Mouse (Mus musculus): Measurements from ENCODE around the gene Ell3. TPM values are rescaled to one million over a fixed set of nuclear protein-coding genes. Genes with fewer than 3 reads are reported as not detected.

The Ell3 gene
- polyA plus RNA-seq, 1 experiment from 2014 or later: 8.5 TPM

DNA sequence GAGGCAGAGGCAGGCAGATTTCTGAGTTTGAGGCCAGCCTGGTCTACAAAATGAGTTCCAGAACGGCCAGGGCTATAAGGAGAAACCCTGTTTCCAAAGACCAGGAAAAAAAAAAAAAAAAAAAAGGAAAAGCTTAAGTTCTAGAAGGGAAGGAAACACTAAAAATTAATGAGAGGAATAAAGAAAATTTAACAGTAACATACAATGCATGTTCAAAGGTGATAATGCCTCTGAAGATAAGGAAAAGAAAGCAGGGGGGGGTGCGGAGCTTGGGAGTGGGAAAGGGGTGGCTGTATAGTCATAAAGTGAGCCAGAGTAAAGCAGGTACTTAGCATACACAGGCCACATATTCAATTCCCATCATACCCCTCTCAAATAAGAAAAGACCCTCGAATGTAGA lies 1.0 kb upstream of the Ell3 start:
- Histone ChIP-seq H3K9ac (no peak overlapping the region), H3K27ac (no peak overlapping the region), H3K36me3 (no peaks in the 10 kb centered on the region), H3K9me3 (no peaks in the 10 kb centered on the region), H3K27me3 (replicated peaks) (0 out of 2 replicates have a peak, but pooled peaks cover 3% of the 10 kb centered on the region), H3K4me1 (replicated peaks) (peaks cover 17% of the 10 kb centered on the region; the same call in 1 of the 2 replicates), H3K4me2 (replicated peaks) (no peak overlapping the region), H3K4me3 (replicated peaks) (no peak overlapping the region)
- ATAC-seq: no peak
- 86% methylated on average over 3 of the region's 3 CpGs for WGBS

DNA sequence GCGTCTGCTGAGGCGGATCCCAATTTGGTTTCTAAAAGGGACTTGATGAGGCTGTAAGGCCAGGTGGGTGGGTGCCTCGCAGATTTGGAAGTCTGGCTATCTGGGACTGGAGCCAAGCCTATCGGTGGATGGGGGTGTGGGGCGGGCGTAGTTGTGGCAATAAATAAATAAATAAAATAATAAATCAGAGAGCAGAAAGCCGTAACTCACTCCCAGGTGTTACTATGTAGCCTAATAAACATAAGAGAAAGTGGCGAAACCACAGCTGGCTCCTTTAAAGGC lies 1.1 kb downstream of the Ell3 start:
- H3K9ac ChIP-seq: peak overlapping the region; percentile 43
- H3K4me1 ChIP-seq (replicated peaks): peaks cover 15% of the 10 kb centered on the region; the same call in 1 of the 2 replicates
- H3K36me3 ChIP-seq: peaks cover 7% of the 10 kb centered on the region; the same call in 1 of the 2 replicates
- no peak overlapping the region for H3K27ac ChIP-seq
- H3K4me3 ChIP-seq (replicated peaks): peak overlapping the region; percentile 47
- H3K27me3 ChIP-seq (replicated peaks): 0 out of 2 replicates have a peak, but pooled peaks cover 3% of the 10 kb centered on the region
- no peaks in the 10 kb centered on the region for H3K9me3 ChIP-seq
- 9% methylated on average over 8 of the region's 8 CpGs for WGBS
- H3K4me2 ChIP-seq (replicated peaks): peak overlapping the region; percentile 91
- ATAC-seq: peak; percentile 7; the same call in 1 of the 2 replicates

- peak overlapping the region; percentile 43 for H3K9ac ChIP-seq
- H3K27me3 ChIP-seq (replicated peaks): 0 out of 2 replicates have a peak, but pooled peaks cover 3% of the 10 kb centered on the region
- H3K4me1 ChIP-seq (replicated peaks): peaks cover 11% of the 10 kb centered on the region; the same call in 1 of the 2 replicates
- H3K4me3 ChIP-seq (replicated peaks): peak overlapping the region; percentile 47
- ATAC-seq: peak; percentile 95
- no peaks in the 10 kb centered on the region for H3K9me3 ChIP-seq
- peak overlapping the region; percentile 91 for H3K4me2 ChIP-seq (replicated peaks)
- H3K36me3 ChIP-seq: peaks cover 10% of the 10 kb centered on the region; the same call in 1 of the 2 replicates
- no peak overlapping the region for H3K27ac ChIP-seq
- WGBS: under 1% methylated on average over 30 of the region's 30 CpGs
Measured at GRCm38 (mm10) chr2:121442259-121443067, 1.6 kb downstream of the Ell3 start.

GRCm38 (mm10) chr2:121441800-121442199 lies 2.3 kb downstream of the Ell3 start:
- H3K27me3 ChIP-seq (replicated peaks): 0 out of 2 replicates have a peak, but pooled peaks cover 3% of the 10 kb centered on the region
- H3K9ac ChIP-seq: peak overlapping the region; percentile 43
- H3K36me3 ChIP-seq: peaks cover 10% of the 10 kb centered on the region; the same call in 1 of the 2 replicates
- H3K4me1 ChIP-seq (replicated peaks): peaks cover 11% of the 10 kb centered on the region; the same call in 1 of the 2 replicates
- peak overlapping the region; percentile 91 for H3K4me2 ChIP-seq (replicated peaks)
- H3K9me3 ChIP-seq: no peaks in the 10 kb centered on the region
- ATAC-seq: 0 out of 2 replicates have a peak, but pooled peaks have one; percentile 7
- H3K4me3 ChIP-seq (replicated peaks): peak overlapping the region; percentile 47
- H3K27ac ChIP-seq: no peak overlapping the region
- 5% methylated on average over 11 of the region's 11 CpGs for WGBS

DNA sequence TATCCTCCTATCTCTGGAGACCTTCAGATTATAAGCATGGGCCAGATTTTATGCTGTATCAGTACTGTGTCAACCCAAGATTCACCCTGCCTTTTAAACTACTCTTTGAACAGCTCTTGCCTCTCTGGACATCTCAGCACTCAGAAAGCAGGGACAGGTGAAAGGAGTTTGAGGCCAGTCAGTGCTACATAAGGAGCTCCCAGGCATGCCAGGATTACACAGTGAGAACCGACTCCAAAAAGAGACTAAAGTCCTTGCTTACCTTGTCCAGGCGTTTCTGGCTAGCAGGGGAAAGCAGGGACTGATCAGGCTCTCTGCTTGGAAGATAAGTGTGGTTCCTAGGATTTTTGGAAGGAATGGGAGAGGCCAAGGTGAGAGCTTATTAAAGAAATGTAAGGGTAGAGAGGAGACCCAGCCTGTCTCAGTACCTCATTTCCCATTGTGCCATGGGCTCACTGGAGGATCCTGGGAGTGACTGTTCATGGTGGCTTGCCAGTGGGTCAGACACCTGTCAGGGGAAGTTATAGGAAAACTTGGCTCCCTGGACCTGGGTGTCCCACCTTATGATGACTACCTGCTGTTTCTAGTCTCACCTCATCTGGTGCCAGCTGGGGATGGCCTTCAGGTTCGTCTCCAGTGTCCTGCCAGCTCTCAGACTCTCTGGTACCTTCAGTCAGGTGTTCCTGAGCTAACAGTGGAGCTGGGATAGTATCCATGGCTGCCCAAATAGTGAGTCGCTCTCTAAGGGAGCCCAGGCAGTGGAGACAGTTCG lies 3.1 kb downstream of the Ell3 start:
- Histone ChIP-seq H3K4me3 (replicated peaks) (no peak overlapping the region), H3K4me1 (replicated peaks) (peaks cover 11% of the 10 kb centered on the region; the same call in 1 of the 2 replicates), H3K4me2 (replicated peaks) (no peak overlapping the region), H3K36me3 (peaks cover 10% of the 10 kb centered on the region; the same call in 1 of the 2 replicates), H3K9me3 (no peaks in the 10 kb centered on the region), H3K27ac (no peak overlapping the region), H3K27me3 (replicated peaks) (0 out of 2 replicates have a peak, but pooled peaks cover 3% of the 10 kb centered on the region), H3K9ac (no peak overlapping the region)
- ATAC-seq: no peak
- WGBS: 55% methylated on average over 5 of the region's 5 CpGs

DNA sequence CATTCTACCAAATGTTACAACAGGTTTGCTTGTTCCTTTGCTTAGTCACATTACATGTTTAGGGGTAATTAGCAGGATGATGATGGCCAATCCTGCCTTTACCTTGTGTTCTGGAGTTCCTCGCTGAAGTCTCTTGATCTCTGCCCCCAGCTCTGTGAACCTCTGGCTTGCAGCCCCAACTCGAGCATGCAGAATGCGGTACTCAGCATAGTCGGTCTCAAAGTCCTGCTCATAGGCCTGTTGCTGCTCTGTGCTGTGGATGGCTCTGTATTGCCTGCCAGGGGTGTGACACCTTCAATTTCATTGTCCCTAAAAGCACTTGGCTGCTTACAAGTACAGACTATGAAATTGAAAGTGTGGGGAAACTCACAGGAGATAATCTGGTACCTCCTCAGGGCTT lies 4.3 kb downstream of the Ell3 start:
- Histone ChIP-seq H3K27ac (no peak overlapping the region), H3K9ac (no peak overlapping the region), H3K36me3 (peaks cover 18% of the 10 kb centered on the region), H3K27me3 (replicated peaks) (0 out of 2 replicates have a peak, but pooled peaks cover 3% of the 10 kb centered on the region), H3K4me2 (replicated peaks) (no peak overlapping the region), H3K9me3 (no peaks in the 10 kb centered on the region), H3K4me1 (replicated peaks) (peaks cover 11% of the 10 kb centered on the region; the same call in 1 of the 2 replicates), H3K4me3 (replicated peaks) (no peak overlapping the region)
- WGBS: 69% methylated on average over 4 of the region's 4 CpGs
- ATAC-seq: no peak

DNA sequence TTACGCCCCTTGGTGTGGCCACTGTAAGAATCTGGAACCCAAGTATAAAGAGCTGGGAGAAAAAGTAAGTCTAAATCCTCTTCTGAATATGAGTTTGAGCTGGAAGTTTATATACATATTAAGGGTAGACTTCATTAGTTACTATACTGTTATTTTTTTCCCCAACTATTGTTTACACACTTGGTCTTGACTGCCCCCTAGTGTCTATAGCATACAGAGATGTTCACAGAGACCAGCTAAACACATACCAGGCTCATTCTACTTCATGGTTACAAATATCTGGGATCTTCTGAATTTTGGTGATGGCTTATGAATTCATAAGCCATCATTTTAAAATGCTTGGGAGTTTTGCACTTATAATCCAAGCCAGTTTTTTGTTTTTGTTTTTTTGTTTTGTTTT lies 9.2 kb downstream of the Ell3 start:
- peaks cover 35% of the 10 kb centered on the region for H3K36me3 ChIP-seq
- H3K27me3 ChIP-seq (replicated peaks): no peaks in the 10 kb centered on the region
- H3K9me3 ChIP-seq: no peaks in the 10 kb centered on the region
- no peak for ATAC-seq
- WGBS: 98% methylated on average over 1 of the region's 1 CpGs
- H3K4me3 ChIP-seq (replicated peaks): no peak overlapping the region
- H3K4me1 ChIP-seq (replicated peaks): no peaks in the 10 kb centered on the region
- H3K27ac ChIP-seq: no peak overlapping the region
- H3K9ac ChIP-seq: no peak overlapping the region
- no peak overlapping the region for H3K4me2 ChIP-seq (replicated peaks)

DNA sequence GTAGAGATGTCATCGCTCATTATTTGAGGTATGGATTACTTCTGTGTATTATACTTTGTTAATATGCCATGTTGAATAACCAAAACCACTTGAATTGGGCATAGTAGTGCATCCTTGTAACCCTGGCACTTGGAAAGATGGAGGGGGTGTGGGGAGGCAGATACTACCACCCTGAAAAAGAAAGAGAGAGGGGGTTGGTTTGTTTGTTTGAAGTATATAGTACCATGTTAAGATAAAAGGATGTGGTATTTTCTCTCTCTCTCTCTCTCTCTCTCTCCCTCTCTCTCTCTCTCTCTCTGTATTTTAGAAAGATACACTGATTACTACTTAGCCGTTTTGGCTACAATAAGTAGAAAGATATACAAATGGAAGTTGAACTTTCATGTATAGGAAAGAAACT lies 18.2 kb downstream of the Ell3 start:
- H3K9ac ChIP-seq: no peak overlapping the region
- no peak overlapping the region for H3K4me3 ChIP-seq (replicated peaks)
- H3K27me3 ChIP-seq (replicated peaks): no peaks in the 10 kb centered on the region
- no peaks in the 10 kb centered on the region for H3K4me1 ChIP-seq (replicated peaks)
- ATAC-seq: no peak
- H3K9me3 ChIP-seq: no peaks in the 10 kb centered on the region
- no peak overlapping the region for H3K4me2 ChIP-seq (replicated peaks)
- WGBS: 92% methylated on average over 2 of the region's 2 CpGs
- H3K36me3 ChIP-seq: peaks cover 15% of the 10 kb centered on the region
- H3K27ac ChIP-seq: no peak overlapping the region

GRCm38 (mm10) chr2:121423166-121423565 lies 20.9 kb downstream of the Ell3 start:
- Histone ChIP-seq H3K27ac (no peak overlapping the region), H3K36me3 (peaks cover 8% of the 10 kb centered on the region; the same call in 1 of the 2 replicates), H3K4me3 (replicated peaks) (no peak overlapping the region), H3K4me2 (replicated peaks) (no peak overlapping the region), H3K9ac (no peak overlapping the region), H3K27me3 (replicated peaks) (no peaks in the 10 kb centered on the region), H3K4me1 (replicated peaks) (0 out of 2 replicates have a peak, but pooled peaks cover 3% of the 10 kb centered on the region), H3K9me3 (no peaks in the 10 kb centered on the region)
- WGBS: 90% methylated on average over 2 of the region's 2 CpGs
- no peak for ATAC-seq

GRCm38 (mm10) chr2:121418476-121418875 lies 25.6 kb downstream of the Ell3 start:
- Histone ChIP-seq H3K27ac (no peak overlapping the region), H3K9ac (no peak overlapping the region), H3K27me3 (replicated peaks) (no peaks in the 10 kb centered on the region), H3K4me3 (replicated peaks) (no peak overlapping the region), H3K9me3 (no peaks in the 10 kb centered on the region), H3K36me3 (peaks cover 8% of the 10 kb centered on the region; the same call in 1 of the 2 replicates), H3K4me1 (replicated peaks) (peaks cover 11% of the 10 kb centered on the region; the same call in 1 of the 2 replicates), H3K4me2 (replicated peaks) (no peak overlapping the region)
- no peak for ATAC-seq
- 75% methylated on average over 3 of the region's 3 CpGs for WGBS

DNA sequence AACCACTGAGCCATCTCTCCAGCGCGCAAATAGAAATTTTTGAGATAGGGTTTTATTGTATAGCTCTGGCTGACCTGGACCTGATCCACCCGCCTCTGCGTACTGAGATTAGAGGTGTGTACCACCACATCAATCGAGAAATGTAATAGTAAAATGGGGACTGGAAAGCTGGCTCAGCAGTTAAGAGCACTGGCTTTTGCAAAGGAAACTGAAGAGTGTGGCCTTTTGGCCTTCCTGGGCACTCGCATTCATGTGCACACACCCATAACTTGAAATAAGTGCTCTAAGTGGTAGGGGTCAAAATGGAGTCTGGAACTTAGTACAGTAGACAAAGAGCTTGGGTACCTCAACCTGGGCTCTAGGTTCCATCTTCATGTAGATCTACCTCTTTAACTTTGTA lies 27.7 kb downstream of the Ell3 start:
- ATAC-seq: no peak
- H3K9me3 ChIP-seq: no peaks in the 10 kb centered on the region
- 80% methylated on average over 6 of the region's 6 CpGs for WGBS
- H3K27ac ChIP-seq: no peak overlapping the region
- H3K36me3 ChIP-seq: peaks cover 3% of the 10 kb centered on the region; the same call in 1 of the 2 replicates
- no peak overlapping the region for H3K9ac ChIP-seq
- H3K27me3 ChIP-seq (replicated peaks): no peaks in the 10 kb centered on the region
- H3K4me3 ChIP-seq (replicated peaks): no peak overlapping the region
- peak overlapping the region; percentile 56 for H3K4me2 ChIP-seq (replicated peaks)
- peaks cover 11% of the 10 kb centered on the region; the same call in 1 of the 2 replicates for H3K4me1 ChIP-seq (replicated peaks)

DNA sequence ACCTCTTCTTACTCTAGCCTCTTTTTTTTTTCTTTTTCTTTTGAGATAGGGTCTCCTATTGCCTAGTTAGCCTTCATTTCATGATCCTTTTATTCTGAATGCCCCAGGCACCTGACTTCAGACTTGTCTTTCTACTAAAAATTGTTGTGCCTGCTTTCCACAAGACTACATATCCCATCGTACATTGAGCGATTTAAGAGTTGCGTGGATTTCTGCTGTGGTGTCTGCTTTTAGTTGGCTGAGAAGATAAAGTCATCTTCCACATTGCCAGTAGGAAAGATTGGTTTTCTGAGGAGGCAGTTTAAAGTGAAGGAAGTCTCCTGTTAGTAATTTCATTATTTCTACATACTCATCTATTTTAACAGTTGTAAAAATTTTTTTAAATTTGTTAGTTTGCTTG lies 28.5 kb downstream of the Ell3 start:
- WGBS: 81% methylated on average over 3 of the region's 3 CpGs
- Histone ChIP-seq H3K27me3 (replicated peaks) (no peaks in the 10 kb centered on the region), H3K4me3 (replicated peaks) (peak overlapping the region; percentile 98), H3K36me3 (peaks cover 3% of the 10 kb centered on the region; the same call in 1 of the 2 replicates), H3K4me2 (replicated peaks) (peak overlapping the region; percentile 56), H3K9ac (peak overlapping the region; percentile 18; the same call in 1 of the 2 replicates), H3K9me3 (no peaks in the 10 kb centered on the region), H3K27ac (no peak overlapping the region), H3K4me1 (replicated peaks) (peaks cover 11% of the 10 kb centered on the region; the same call in 1 of the 2 replicates)
- ATAC-seq: no peak

Data from intestine, embryonic 15.5 days (tissue).